Mouse (Mus musculus): ENCODE data around the gene Timm17b. TPM values are rescaled to one million over a fixed set of nuclear protein-coding genes. Genes with fewer than 3 reads are reported as not detected.

Gene Timm17b
- 37.6 and 38.8 TPM in 2 replicates for total RNA-seq (2012; rRNA removed)
- total RNA-seq (2014; rRNA removed) = 25.8 and 33.1 TPM in 2 replicates
- polyA plus RNA-seq (2012; ENCODE audit: insufficient read length, low read depth) = 75.9 and 76.7 TPM in 2 replicates

- Histone ChIP-seq H3K4me1 (ENCODE audit: control insufficient read depth in 1 of 2, insufficient read depth in 2 of 2) (peaks cover 2 to 11% of the 10 kb centered on the region in 2 experiments; a peak in 3 of 4 replicates), H3K27ac (ENCODE audit: insufficient read depth, low read depth) (peak within 1 kb of the TSS; percentile 89), H3K4me3 (replicated peaks in 1 of 3; ENCODE audit: low read depth in 2 of 3, low read length in 2 of 3, poor library complexity in 1 of 3) (peak within 1 kb of the TSS; percentile 66 to 96 (median 68)), H3K79me2 (replicated peaks; ENCODE audit: control insufficient read depth, extremely low read depth, insufficient read depth, poor library complexity, severe bottlenecking) (peaks cover 8% of the 10 kb centered on the region), H3K9ac (ENCODE audit: insufficient read depth, low read depth) (peak within 1 kb of the TSS; percentile 72), H3K27me3 (replicated peaks) (no peaks in the 10 kb centered on the region), H3K9me3 (replicated peaks; ENCODE audit: low read length) (no peaks in the 10 kb centered on the region), H3K36me3 (replicated peaks in 1 of 2; ENCODE audit: control insufficient read depth in 1 of 2, insufficient read depth in 1 of 2, low read length in 1 of 2) (peaks cover 25 to 40% of the 10 kb centered on the region in 2 experiments), H3K4me2 (ENCODE audit: insufficient read depth, low read depth, poor library complexity, severe bottlenecking) (peak within 1 kb of the TSS; percentile 78)
- TF ChIP-seq NRF1 (IDR thresholded peaks at IDR 0.05; ENCODE audit: low read depth, low read length) = peak; percentile 64
- no peak for TF ChIP-seq POLR2AphosphoS2 (IDR thresholded peaks at IDR 0.05; ENCODE audit: low read depth, low read length)
- TF ChIP-seq MYC (IDR thresholded peaks at IDR 0.05; ENCODE audit: low read depth, low read length) = no peak
- peak; percentile 98 for TF ChIP-seq CHD1 (IDR thresholded peaks at IDR 0.05; ENCODE audit: low read depth, low read length)
- no peak for TF ChIP-seq IRF4 (IDR thresholded peaks at IDR 0.05; ENCODE audit: low read depth, low read length)
- TF ChIP-seq ZMIZ1 (IDR thresholded peaks at IDR 0.05; ENCODE audit: low read depth, low read length) = peak; percentile 69
- TF ChIP-seq RCOR1 (conservative IDR thresholded peaks at IDR 0.05; ENCODE audit: low read depth, low read length) = no peak
- TF ChIP-seq MAX (IDR thresholded peaks at IDR 0.05; ENCODE audit: low read length) = no peak
- TF ChIP-seq HCFC1 (IDR thresholded peaks at IDR 0.05; ENCODE audit: low read depth, low read length) = peak; percentile 63
- TF ChIP-seq TBP (conservative IDR thresholded peaks at IDR 0.05; ENCODE audit: low read depth, low read length) = peak; percentile 54; the same call in 1 of the 2 replicates
- TF ChIP-seq SMC3 (IDR thresholded peaks at IDR 0.05; ENCODE audit: low read depth, low read length) = no peak
- TF ChIP-seq NELFE (IDR thresholded peaks at IDR 0.05; ENCODE audit: low read depth, low read length) = peak; percentile 72
- TF ChIP-seq USF1 (IDR thresholded peaks at IDR 0.05; ENCODE audit: low read depth, low read length) = no peak
- no peak for TF ChIP-seq ZC3H11A (IDR thresholded peaks at IDR 0.05; ENCODE audit: low read depth, low read length)
- TF ChIP-seq ELF1 (IDR thresholded peaks at IDR 0.05; ENCODE audit: low read depth, low read length) = no peak; the same call in none of the 2 replicates
- no peak for TF ChIP-seq ETS1 (conservative IDR thresholded peaks at IDR 0.05; ENCODE audit: low read depth, low read length)
- no peak for TF ChIP-seq CTCF (conservative IDR thresholded peaks at IDR 0.05 in 1 of 2, IDR thresholded peaks at IDR 0.05 in 1 of 2; ENCODE audit: low read depth in 2 of 2, low read length in 2 of 2)
- TF ChIP-seq TCF12 (IDR thresholded peaks at IDR 0.05; ENCODE audit: low read depth, low read length) = peak; percentile 65; the same call in 1 of the 2 replicates
- TF ChIP-seq MAFK (IDR thresholded peaks at IDR 0.05; ENCODE audit: insufficient replicate concordance, low read length) = no peak
- TF ChIP-seq SIN3A (IDR thresholded peaks at IDR 0.05; ENCODE audit: low read length) = peak; percentile 78; the same call in 1 of the 2 replicates
- peak; percentile 68; the same call in 1 of the 2 replicates for TF ChIP-seq MXI1 (IDR thresholded peaks at IDR 0.05; ENCODE audit: low read depth, low read length)
- peak; percentile 57; the same call in 1 of the 2 replicates for TF ChIP-seq KAT2A (IDR thresholded peaks at IDR 0.05; ENCODE audit: insufficient replicate concordance, low read length)
- TF ChIP-seq E2F4 (IDR thresholded peaks at IDR 0.05; ENCODE audit: insufficient replicate concordance, low read depth, low read length) = no peak
- no peak for TF ChIP-seq ZKSCAN1 (IDR thresholded peaks at IDR 0.05; ENCODE audit: borderline replicate concordance, low read depth, low read length)
- no peak for TF ChIP-seq UBTF (IDR thresholded peaks at IDR 0.05; ENCODE audit: low read depth, low read length)
- peak; percentile 82; the same call in 1 of the 2 replicates for TF ChIP-seq MAZ (IDR thresholded peaks at IDR 0.05; ENCODE audit: low read depth, low read length)
- no peak; the same call in 1 of the 2 replicates for TF ChIP-seq POLR2A (IDR thresholded peaks at IDR 0.05; ENCODE audit: low read depth, low read length)
- TF ChIP-seq BHLHE40 (IDR thresholded peaks at IDR 0.05; ENCODE audit: low read depth, low read length) = no peak
- peak; percentile 50; the same call in 1 of the 2 replicates for TF ChIP-seq CHD2 (IDR thresholded peaks at IDR 0.05; ENCODE audit: low read length)
- no peak for TF ChIP-seq USF2 (conservative IDR thresholded peaks at IDR 0.05; ENCODE audit: low read depth, low read length)
- TF ChIP-seq RAD21 (IDR thresholded peaks at IDR 0.05; ENCODE audit: low read depth, low read length) = no peak
- TF ChIP-seq EP300 (IDR thresholded peaks at IDR 0.05; ENCODE audit: low read length) = no peak
- in situ Hi-C loops (cut with MboI; ENCODE audit: low pct_ligation_motif_present, low pct_unique_long_range_greater_than_20kb, low sequenced_read_pairs) = no loop called here
- dilution Hi-C loops (cut with MboI; ENCODE audit: extremely low pct_ligation_motif_present, extremely low pct_unique_long_range_greater_than_20kb, low sequenced_read_pairs) = no loop called here
- DNase-seq (ENCODE audit: extremely low read depth) = peak; percentile 93
These were observed at the start of gene Timm17b, which contains the start of gene Pqbp1 for GRCm38 (mm10) chrX:7898880-7899874. TSS of gene Timm17b (plus strand) at chrX:7899357. TSS of gene Pqbp1 (minus strand) at chrX:7899269.

Data from CH12.LX (cell line).